Mouse (Mus musculus): ENCODE results near the gene Tmem179b.
A peak's percentile ranks its signal among the peaks of the same experiment; 100 is the strongest.
"Not testable (repeated sequence)": the region's sequence is repeated elsewhere in the genome, so short reads cannot be mapped to it uniquely, and the experiment has no call there.

Tmem179b gene

DNA sequence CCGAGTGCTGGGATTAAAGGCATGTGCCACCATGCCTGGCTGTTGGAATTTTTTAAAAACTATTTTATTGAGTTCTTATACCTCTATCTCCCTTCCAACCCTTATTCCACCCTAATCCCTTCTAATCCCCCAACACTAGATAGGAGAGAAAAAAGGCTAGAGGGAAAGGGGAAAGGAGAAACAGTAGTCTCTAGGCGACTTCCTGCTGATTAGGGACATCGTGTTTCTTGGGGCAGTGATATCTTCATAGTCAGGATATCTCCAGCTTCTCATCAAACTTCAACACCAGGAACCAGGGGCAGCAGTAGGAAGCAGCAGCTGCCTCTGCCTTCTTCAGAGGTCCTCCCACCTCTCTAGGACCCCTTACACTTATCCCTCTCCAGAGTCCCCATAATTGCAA is 39.9 kb downstream of the Tmem179b start:
- DNase-seq (ENCODE audit: low read depth), result no peak

GRCm38 (mm10) chr19:8728335-8729099 is 45.8 kb downstream of the Tmem179b start:
- not testable (repeated sequence) for DNase-seq (ENCODE audit: low read depth)

DNA sequence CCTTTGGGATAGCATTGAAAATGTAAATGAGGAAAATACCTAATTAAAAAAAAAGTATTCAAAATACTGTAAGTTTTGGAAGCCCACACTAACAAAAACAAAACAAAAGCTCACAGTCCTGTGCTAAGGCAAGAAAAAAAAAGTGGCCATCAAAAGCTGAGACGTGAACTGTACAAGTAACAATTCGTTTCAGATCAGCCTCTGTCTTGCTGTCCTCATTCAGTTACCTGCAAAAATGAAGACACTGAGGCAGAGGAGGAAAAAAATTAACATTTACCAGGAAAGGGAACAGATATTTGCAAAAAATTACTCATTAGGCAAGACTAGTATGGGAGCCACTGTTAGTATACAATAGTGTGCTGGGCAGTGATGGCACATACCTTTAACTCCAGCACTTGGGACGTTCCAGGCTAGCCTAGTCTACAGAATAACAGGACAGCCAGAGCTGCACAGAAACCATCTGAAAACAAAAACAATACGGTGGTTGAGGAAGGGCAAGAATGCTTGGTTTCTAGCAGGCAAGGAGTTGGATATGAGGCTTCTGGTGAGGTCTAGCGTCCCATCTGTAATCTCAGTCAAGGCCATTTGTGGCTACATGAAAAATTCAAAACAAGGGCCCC is 46.7 kb downstream of the Tmem179b start:
- DNase-seq (ENCODE audit: low read depth), result no peak

GRCm38 (mm10) chr19:8726609-8727390 is 47.5 kb downstream of the Tmem179b start:
- DNase-seq (ENCODE audit: low read depth), result no peak

DNA sequence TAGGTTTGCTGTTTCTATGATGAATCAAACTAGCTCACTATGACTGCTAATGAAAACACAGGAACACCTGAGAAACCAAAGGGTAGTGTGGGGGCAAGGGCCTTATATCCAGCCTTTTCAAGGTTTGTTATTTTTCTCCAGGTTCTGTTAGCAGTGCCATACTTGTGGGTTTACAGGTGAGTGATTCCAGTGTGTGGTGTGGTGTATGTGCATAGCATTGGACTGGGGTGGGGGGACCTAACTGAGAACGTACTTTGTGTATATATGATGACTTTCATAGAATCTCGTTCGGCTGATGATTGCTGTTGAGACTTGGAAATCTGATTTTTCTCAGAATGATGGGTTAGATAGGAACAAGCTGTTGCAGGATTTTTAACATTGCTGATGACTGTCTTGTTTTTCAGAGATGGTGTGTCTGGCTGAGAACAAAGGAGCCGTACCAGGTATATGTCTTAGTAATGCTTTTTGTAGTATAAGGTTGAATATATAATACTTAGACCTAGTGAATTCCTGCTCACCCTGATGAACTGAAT is 49.1 kb downstream of the Tmem179b start:
- DNase-seq (ENCODE audit: low read depth), result no peak

- no peak for DNase-seq (ENCODE audit: low read depth)
Observed at GRCm38 (mm10) chr19:8724392-8724791, 49.9 kb downstream of the Tmem179b start.

DNA sequence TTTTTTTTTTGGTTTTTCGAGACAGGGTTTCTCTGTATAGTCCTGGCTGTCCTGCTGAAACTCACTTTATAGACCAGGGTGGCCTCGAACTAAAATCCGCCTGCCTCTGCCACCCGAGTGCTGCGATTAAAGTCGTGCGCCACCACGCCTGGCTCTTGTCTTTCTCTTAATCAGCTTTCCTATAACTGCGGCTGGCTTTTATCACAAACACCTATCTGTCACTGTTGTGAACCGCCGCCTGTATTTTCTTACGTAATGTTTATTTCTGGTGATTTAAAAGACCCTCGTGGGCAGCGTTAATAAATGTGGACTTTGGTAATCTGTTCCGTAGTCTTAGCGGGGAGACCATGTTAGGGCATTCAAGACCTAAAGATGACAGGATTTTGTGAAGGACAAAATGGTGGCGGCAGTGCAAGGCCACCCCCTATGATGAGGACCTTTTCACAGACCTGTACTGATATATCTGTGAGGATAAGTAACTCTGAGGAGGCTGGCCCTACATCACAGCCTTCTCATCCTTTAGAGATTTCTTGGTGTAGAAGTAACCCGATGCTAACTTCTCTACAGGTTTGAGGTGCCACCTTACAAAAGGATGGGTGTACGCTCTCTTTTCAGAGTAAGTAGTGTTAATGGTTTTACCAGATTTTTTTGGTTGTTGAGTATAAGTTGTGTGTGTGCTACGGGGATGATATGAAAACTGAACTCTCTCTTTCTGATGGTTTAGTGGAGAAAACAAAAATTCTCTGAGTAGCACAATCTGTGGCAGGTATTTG is 50.5 kb downstream of the Tmem179b start:
- peak; percentile 67 for DNase-seq (ENCODE audit: low read depth)

- DNase-seq (ENCODE audit: low read depth), result peak; percentile 99
Observed at GRCm38 (mm10) chr19:8722907-8723573, 51.2 kb downstream of the Tmem179b start, which contains the start of gene Slc3a2. Gene Slc3a2 (minus strand): TSS chr19:8723369.

GRCm38 (mm10) chr19:8722559-8722906 is 51.7 kb downstream of the Tmem179b start:
- no peak for DNase-seq (ENCODE audit: low read depth)

Data from induced T-regulatory cell, adult 2 months (primary cell).